Mouse (Mus musculus) ES-E14 (cell line): ENCODE results near the gene Lgals4. TPM values are rescaled to one million over a fixed set of nuclear protein-coding genes. Genes with fewer than 3 reads are reported as not detected.

Experiments
- DNase-seq: peaks from one replicate; pipeline ENCODE4 v3.0.0-alpha.2; 2013; ENCODE audit warnings: low read depth, low spot score
- H3K27ac ChIP-seq: 2 replicates; pipeline ENCODE4 v1.5.1; 2012; ENCODE audit warnings: low read depth, mild to moderate bottlenecking, low read length, moderate library complexity, mixed read lengths; ENCODE audit not compliant: poor library complexity, insufficient read depth, severe bottlenecking
- H3K36me3 ChIP-seq: 2 replicates; pipeline ENCODE4 v1.6.1; 2012; ENCODE audit warnings: mild to moderate bottlenecking, low read length, moderate library complexity, mixed read lengths; ENCODE audit not compliant: control insufficient read depth, poor library complexity, insufficient read depth, severe bottlenecking
- H3K4me1 ChIP-seq, 2 experiments: fragments of 150-350 bp in 1 of 2; sonication (generic) in 1 of 2; 2 replicates each; pipeline ENCODE4 v1.6.1; 2012; ENCODE audit warnings: low read length in 2 of 2, mild to moderate bottlenecking in 1 of 2, mixed read lengths in 1 of 2; ENCODE audit not compliant: control insufficient read depth in 2 of 2, insufficient read depth in 2 of 2, poor library complexity in 1 of 2
- H3K4me3 ChIP-seq, 2 experiments: fragments of 150-350 bp in 1 of 2; sonication (generic) in 1 of 2; 2 replicates each; pipeline ENCODE4 v1.5.1; 2012; ENCODE audit warnings: low read length in 2 of 2, low read depth in 1 of 2, mild to moderate bottlenecking in 1 of 2, mixed read lengths in 1 of 2; ENCODE audit not compliant: insufficient read depth in 1 of 2, poor library complexity in 1 of 2, severe bottlenecking in 1 of 2
- H3K9ac ChIP-seq: 2 replicates; pipeline ENCODE4 v1.6.1; 2012; ENCODE audit warnings: low read depth, mild to moderate bottlenecking, low read length, mixed read lengths; ENCODE audit not compliant: poor library complexity, insufficient read depth, severe bottlenecking
- H3K9me3 ChIP-seq: fragments of 150-350 bp; sonication (generic); 2 replicates; pipeline ENCODE4 v1.6.1; 2012; ENCODE audit warnings: low read depth, mild to moderate bottlenecking, low read length; ENCODE audit not compliant: control insufficient read depth, insufficient read depth
- CHD2 ChIP-seq: IDR thresholded peaks from 2 replicates; pipeline ENCODE4 v1.6.1; 2014; ENCODE audit warnings: mild to moderate bottlenecking, low read depth, low read length, inconsistent platforms
- HCFC1 ChIP-seq: IDR thresholded peaks from 2 replicates; pipeline ENCODE4 v1.6.1; 2012; ENCODE audit warnings: low read length, inconsistent platforms, borderline replicate concordance; ENCODE audit not compliant: insufficient read depth
- MAFK ChIP-seq: IDR thresholded peaks from 2 replicates; pipeline ENCODE4 v1.6.1; 2014; ENCODE audit warnings: mild to moderate bottlenecking, low read depth, low read length, inconsistent platforms; ENCODE audit not compliant: insufficient read depth
- ZC3H11A ChIP-seq: IDR thresholded peaks from 2 replicates; pipeline ENCODE4 v1.6.1; 2012; ENCODE audit warnings: low read depth, mild to moderate bottlenecking, inconsistent platforms, low read length, borderline replicate concordance
- ZNF384 ChIP-seq: IDR thresholded peaks from 2 replicates; pipeline ENCODE4 v1.6.1; 2012; ENCODE audit warnings: low read depth, low read length, inconsistent platforms
- in situ Hi-C, 2 experiments: fragments of 600-800 bp; cut with MboI; formaldehyde crosslinking; loops; one replicate each; pipeline ENCODE4 v1.15.1; 2025; ENCODE audit warnings: low sequenced_read_pairs in 2 of 2, inconsistent platforms in 1 of 2; ENCODE audit not compliant: unreplicated experiment in 2 of 2
- total RNA-seq: library from RNA; depleted of rRNA; stranded (reverse); fragments of 300-350 nt; gene quantifications from 2 replicates; pipeline ENCODE4 v1.2.3, GENCODE M21; 2012

Gene Lgals4
- total RNA-seq, 1 experiment = 5.5 TPM

DNA sequence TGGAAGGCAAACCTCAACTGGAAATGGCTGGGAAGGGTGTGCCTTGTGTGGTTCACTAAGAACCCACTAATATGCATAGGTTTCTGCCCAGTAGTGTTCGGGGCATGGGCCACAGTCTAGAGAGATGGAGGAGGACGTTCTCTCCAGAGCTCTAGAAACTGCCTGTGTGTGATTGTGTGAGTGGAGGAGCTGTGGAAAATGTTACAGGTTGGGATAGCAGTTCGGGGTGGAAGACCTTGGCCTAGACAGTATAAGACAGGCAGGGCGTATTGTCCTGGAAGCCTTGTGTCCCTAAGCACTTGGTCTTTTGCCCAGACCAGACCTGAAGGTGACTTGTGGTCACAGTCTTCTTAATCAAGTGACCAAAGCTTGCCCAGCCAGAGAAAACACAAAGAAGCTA, 21.2 kb upstream of the Lgals4 start:
- DNase-seq = no peak
- Histone ChIP-seq H3K9me3 (no peaks in the 10 kb centered on the region), H3K27ac (no peak overlapping the region), H3K4me1 (peaks cover 1 to 22% of the 10 kb centered on the region in 2 experiments; a peak in 3 of 4 replicates), H3K9ac (peak overlapping the region; percentile 100), H3K36me3 (peaks cover 55% of the 10 kb centered on the region), H3K4me3 (peak overlapping the region; percentile 74 to 96)
- in situ Hi-C loops = no loop called here
- TF ChIP-seq HCFC1 = no peak
- no peak for TF ChIP-seq CHD2
- TF ChIP-seq ZC3H11A = no peak
- no peak for TF ChIP-seq MAFK
- no peak for TF ChIP-seq ZNF384

DNA sequence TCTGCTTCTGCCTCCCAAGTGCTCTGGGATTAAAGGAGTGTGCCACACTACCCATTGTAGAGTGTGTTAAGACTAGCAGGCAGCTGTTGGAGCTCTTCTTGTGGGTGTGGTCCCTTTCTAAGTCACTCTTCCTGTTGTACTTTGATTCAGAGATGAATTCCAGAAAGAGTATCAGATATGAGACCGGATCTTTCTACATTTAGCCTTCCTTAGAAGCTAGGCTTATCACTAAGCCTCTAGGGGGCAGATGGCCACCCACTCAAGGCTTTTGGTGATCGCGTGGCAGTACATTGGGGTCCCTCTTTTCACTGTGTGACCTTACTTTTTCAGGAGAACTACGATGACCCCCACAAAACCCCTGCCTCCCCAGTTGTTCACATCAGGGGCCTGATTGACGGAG, 20.7 kb upstream of the Lgals4 start:
- Histone ChIP-seq H3K4me3 (peak overlapping the region in 1 of 2 experiments; percentile 96; a peak in 1 of 4 replicates), H3K36me3 (peaks cover 60% of the 10 kb centered on the region), H3K4me1 (peaks cover 1 to 18% of the 10 kb centered on the region in 2 experiments; a peak in 3 of 4 replicates), H3K27ac (peak overlapping the region; percentile 2; the same call in 1 of the 2 replicates), H3K9me3 (no peaks in the 10 kb centered on the region), H3K9ac (peak overlapping the region; percentile 31; the same call in 1 of the 2 replicates)
- in situ Hi-C loops = no loop called here
- DNase-seq = no peak
- TF ChIP-seq ZNF384 = no peak
- TF ChIP-seq MAFK = no peak
- TF ChIP-seq HCFC1 = no peak
- no peak for TF ChIP-seq CHD2
- TF ChIP-seq ZC3H11A = no peak

DNA sequence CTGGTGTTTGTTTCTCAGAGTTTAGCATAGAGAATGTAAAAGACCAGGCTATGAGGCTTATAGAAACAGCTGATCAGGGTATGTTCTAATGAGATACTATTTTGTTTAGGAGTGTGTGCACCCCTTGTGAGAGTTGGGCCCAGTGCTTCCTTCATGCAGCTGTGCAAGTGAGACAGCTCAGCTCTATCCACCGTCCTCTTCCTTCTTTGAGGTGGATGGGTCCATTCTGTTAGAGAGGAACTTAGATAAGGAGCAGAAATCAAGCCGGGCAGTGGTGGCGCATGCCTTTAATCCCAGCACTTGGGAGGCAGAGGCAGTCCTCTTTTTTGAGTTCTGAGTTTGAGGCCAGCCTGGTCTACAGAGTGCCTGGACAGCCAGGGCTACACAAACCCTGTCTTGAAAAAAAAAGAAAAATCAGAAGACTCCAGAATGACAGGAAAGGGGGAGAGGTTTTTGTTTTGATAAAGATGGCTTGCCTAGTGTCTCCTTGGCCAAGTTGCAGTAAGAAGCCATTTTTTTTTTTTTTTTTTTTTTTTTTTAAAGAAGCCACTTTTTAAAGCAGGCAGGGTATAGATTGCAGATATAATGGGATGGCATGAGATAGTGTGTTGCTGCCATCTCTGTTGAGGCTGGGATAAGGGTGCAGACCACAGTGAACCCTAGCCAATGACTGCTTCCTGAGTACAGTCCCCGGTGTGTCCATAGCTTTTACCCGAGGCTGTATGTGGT, 19.2 kb upstream of the Lgals4 start:
- Histone ChIP-seq H3K4me3 (no peak overlapping the region), H3K9me3 (no peaks in the 10 kb centered on the region), H3K27ac (no peak overlapping the region), H3K4me1 (peaks cover 1 to 21% of the 10 kb centered on the region in 2 experiments; a peak in 3 of 4 replicates), H3K9ac (peak overlapping the region; percentile 0; the same call in 1 of the 2 replicates), H3K36me3 (peaks cover 72% of the 10 kb centered on the region)
- no peak for DNase-seq
- TF ChIP-seq ZNF384 (peak; percentile 19; the same call in 1 of the 2 replicates), ZC3H11A (no peak), HCFC1 (no peak), CHD2 (no peak), MAFK (no peak)
- in situ Hi-C loops = no loop called here

DNA sequence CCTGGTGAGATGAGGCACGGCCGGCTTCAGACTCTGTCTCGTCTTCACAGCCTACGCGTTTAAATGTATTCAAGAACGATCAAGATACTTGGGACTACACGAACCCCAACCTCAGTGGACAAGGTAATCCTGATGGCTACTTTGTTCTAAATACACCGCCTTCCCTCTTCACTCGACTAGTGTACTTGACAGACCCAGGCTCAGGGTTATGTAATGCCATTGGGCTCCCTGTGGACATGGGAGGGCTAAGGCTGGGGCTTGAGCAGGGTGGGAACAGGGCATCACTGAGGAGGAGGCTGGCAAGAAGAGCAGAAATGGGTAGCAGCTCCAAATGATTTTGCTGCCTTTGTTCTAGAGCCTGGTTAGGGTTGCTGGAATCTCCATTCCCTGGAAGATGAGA, 18.4 kb upstream of the Lgals4 start:
- TF ChIP-seq HCFC1 (no peak), ZNF384 (no peak), MAFK (no peak), ZC3H11A (no peak)
- Histone ChIP-seq H3K9ac (0 out of 2 replicates have a peak overlapping the region, but pooled peaks have one; percentile 0), H3K4me1 (peaks cover 1 to 22% of the 10 kb centered on the region in 2 experiments; a peak in 3 of 4 replicates), H3K27ac (no peak overlapping the region), H3K36me3 (peaks cover 79% of the 10 kb centered on the region), H3K4me3 (no peak overlapping the region), H3K9me3 (no peaks in the 10 kb centered on the region)
- in situ Hi-C loops = no loop called here
- no peak for DNase-seq
